Mouse (Mus musculus) left cerebral cortex, postnatal 14 days (tissue): Measurements from ENCODE around the gene Gm20388. TPM values are rescaled to one million over a fixed set of nuclear protein-coding genes. Genes with fewer than 3 reads are reported as not detected.
A peak's percentile ranks its signal among the peaks of the same experiment; 100 is the strongest.

ENCODE experiments used
- DNase-seq, 2 experiments: peaks; one replicate each; pipeline ENCODE4 v3.0.0; 2021 to 2022; ENCODE audit warnings: low spot score in 2 of 2, mixed read lengths in 1 of 2
- intact Hi-C: fragments of 180-260 bp; cut with DNase I; formaldehyde crosslinking; loops from one replicate; pipeline ENCODE4 v1.15.1; 2025
- total RNA-seq, 2 experiments: library from RNA; stranded (reverse); gene quantifications; 2 replicates each; pipeline ENCODE4 v1.2.3; 2021

Gm20388 gene
- total RNA-seq, 2 experiments from 2014 or later = 2.8 to 7.3 TPM

DNA sequence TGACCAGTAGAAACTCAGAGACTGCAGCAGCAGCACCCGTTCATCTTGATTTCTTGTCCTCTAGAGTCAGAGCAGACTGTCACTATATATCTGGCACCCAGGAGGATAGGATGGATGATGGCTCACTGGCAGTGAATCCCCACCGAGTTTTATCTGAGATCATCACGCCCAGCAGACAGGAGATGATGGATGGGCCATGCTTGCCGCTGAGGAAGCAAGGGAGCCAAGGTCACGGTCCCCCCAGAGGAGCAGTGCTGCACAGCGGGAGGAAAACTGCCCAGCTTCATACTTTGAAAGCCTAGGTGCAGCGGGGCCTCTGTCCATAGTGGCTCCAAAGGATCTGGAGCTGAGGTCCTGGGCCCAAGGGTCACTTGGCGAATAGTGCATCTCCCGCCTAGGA lies 2122.1 kb downstream of the Gm20388 start:
- intact Hi-C loops = no loop called here

DNA sequence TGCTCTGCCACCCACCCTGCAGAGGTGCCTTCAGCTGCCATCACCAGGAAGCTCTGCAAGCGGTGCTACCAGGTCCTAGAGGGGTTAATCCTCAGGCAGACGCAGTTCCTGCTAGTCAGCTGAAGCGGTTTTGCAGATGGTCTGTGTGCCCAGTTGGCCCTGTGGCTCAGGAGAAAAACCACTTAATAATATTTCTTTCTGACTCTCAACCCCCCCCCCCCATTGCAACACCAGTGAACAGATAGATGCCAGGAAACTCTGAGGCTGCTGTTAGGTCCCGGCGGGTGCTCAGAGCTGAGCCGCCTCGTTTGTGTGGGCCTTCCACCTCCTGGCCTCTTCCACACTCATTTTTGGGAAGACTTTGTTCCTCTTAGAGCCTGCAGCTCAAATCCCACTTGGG lies 2124.9 kb downstream of the Gm20388 start:
- DNase-seq = no peak
- intact Hi-C loops = no loop called here

More for the DNA sequence above, 2122.1 kb downstream of the Gm20388 start:
- no peak for DNase-seq

- no peak for DNase-seq
- intact Hi-C loops = no loop called here
Observed at GRCm38 (mm10) chr8:122036325-122036724, 2125.7 kb downstream of the Gm20388 start.

DNA sequence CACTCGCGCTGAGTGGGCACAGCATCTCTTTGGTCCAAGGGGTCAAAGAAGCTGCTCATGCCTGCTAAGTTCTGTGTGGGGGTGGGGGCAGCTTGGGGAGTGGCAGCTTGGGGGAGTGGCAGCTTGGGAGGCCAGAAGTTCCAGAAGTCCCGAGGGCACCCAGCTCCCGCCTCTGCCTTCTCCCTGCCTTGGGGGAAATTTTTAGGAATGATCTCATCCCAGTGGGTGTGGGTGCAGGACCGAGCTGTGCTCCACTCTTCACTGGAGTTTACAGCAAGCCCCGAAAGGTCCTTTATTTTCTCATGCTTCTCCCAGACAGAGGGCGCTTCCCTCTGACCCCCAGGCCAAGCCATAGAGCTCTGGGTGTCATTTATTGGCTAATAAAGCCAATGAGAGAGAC lies 2126.6 kb downstream of the Gm20388 start:
- intact Hi-C loops = no loop called here
- no peak for DNase-seq

DNA sequence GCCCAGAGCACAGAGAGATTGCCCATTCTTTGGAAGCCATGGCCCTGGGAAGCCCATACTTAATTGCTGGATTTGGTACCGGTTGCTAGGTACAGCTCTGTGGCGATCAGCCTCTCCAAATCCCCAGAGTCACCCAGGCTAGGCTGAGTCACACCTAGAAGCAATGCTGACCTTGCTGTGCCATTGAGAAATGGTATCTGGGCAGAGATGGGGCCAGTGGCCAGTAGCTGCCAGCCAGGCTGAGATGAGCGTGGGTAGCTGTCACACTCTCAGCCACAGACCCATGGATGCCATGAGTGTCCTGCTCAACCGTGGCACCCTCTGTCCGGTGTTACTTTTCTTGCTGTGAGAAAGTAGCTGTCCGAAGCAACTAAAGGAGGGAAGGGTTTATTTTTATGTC lies 2127.4 kb downstream of the Gm20388 start:
- intact Hi-C loops = no loop called here
- no peak for DNase-seq

DNA sequence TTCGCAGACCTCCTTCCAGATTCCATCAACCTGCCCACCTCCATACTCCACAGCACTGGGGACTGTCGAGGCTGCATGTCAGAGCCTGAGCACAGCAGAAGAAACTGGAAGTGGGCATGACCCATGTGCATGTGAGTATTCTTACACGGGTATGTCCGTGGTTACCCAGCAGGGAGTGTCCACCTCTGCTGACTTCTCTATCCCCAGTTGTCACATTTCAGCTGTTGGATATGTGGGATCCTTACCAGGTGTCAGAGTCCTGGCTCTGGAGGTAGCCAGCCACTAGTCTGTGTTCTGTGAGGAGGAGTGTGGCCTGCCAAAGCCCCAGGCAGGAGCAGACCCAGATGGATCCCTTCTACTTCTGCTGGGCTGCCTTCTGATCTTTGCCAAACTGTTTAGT lies 2128.8 kb downstream of the Gm20388 start:
- intact Hi-C loops = no loop called here
- no peak for DNase-seq

- no peak for DNase-seq
- intact Hi-C loops = no loop called here
Observed at GRCm38 (mm10) chr8:122047206-122047870, 2136.7 kb downstream of the Gm20388 start.

- intact Hi-C loops = no loop called here
- DNase-seq = no peak
Observed at GRCm38 (mm10) chr8:122049266-122049665, 2138.6 kb downstream of the Gm20388 start.

GRCm38 (mm10) chr8:122049923-122050322 lies 2139.3 kb downstream of the Gm20388 start:
- DNase-seq = no peak
- intact Hi-C loops = no loop called here

GRCm38 (mm10) chr8:122050620-122051019 lies 2140.0 kb downstream of the Gm20388 start:
- intact Hi-C loops = no loop called here
- no peak for DNase-seq

GRCm38 (mm10) chr8:122055321-122055720 lies 2144.7 kb downstream of the Gm20388 start:
- intact Hi-C loops = no loop called here
- no peak for DNase-seq

GRCm38 (mm10) chr8:122056113-122056512 lies 2145.5 kb downstream of the Gm20388 start:
- intact Hi-C loops = no loop called here
- DNase-seq = no peak

GRCm38 (mm10) chr8:122056882-122057281 lies 2146.2 kb downstream of the Gm20388 start:
- intact Hi-C loops = no loop called here
- no peak for DNase-seq

- DNase-seq = no peak
- intact Hi-C loops = no loop called here
Observed at GRCm38 (mm10) chr8:122058510-122058909, 2147.9 kb downstream of the Gm20388 start.

- DNase-seq = peak; percentile 54 to 83
- intact Hi-C loops = no loop called here
Observed at GRCm38 (mm10) chr8:122058951-122059350, 2148.3 kb downstream of the Gm20388 start.

- intact Hi-C loops = no loop called here
- DNase-seq = no peak
Observed at GRCm38 (mm10) chr8:122062508-122063223, 2152.0 kb downstream of the Gm20388 start.

GRCm38 (mm10) chr8:122064353-122064752 lies 2153.7 kb downstream of the Gm20388 start:
- intact Hi-C loops = no loop called here
- DNase-seq = no peak

DNA sequence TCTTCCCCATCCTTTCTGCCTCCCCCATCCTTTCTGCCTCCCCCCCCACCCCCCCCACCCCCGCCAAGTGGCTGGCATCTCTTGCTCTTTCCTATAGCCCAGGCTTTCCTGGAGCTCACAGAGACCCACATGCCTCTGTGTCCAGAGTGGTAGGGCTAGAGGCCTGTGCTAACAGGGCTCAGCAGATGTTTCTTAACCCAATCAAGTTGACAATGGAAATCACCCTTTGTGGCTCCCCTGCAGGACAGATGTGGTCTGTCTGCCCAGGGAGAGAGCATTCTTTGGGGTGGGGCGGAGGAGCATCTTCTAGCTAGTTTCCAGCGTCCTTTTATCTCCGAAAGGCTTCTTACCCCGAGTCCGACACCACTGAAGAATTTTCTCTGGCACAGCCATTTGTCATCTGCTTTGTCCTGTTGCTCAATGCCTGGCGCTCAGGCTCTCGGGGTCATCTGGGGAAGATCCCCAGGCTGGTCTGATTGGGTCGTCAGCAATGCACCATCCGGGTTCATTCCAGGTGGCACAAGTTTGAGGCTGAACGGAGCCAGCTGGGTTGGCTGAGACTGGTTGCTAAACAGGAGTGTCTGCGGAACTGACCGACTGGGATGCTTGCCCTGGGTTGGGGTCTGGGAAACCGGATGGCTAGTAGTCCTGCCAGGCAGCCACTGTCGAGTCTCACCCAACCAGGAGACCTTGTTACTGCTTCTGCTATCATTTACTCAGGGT lies 2157.3 kb downstream of the Gm20388 start:
- intact Hi-C loops = no loop called here
- DNase-seq = no peak

DNA sequence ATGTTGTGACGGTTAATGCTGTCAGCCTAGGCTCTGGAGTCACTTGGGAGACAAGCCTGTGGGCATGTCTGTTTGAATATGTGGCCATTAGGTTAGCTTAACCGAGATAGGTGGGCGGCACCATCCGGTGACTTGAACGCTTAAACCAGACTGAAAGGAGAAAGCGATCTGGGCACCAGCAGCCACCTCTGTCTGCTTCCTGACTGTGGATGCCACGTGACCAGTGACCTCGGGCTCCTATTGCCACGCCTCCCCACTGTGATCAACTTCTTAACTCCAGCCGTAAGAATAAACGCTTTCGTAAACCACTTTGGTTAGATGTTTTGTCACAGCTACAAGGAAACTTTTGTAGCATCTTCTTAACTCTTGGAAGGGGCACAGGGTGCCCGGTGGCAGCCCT lies 2158.0 kb downstream of the Gm20388 start:
- no peak for DNase-seq
- intact Hi-C loops = no loop called here

- intact Hi-C loops = no loop called here
- peak; percentile 22 to 38 for DNase-seq
Observed at GRCm38 (mm10) chr8:122069281-122069680, 2158.6 kb downstream of the Gm20388 start.

GRCm38 (mm10) chr8:122071193-122071592 lies 2160.6 kb downstream of the Gm20388 start:
- intact Hi-C loops = no loop called here
- DNase-seq = no peak
